Mouse (Mus musculus): Measurements from ENCODE around the gene C9orf72. TPM values are rescaled to one million over a fixed set of nuclear protein-coding genes. Genes with fewer than 3 reads are reported as not detected.

Gene C9orf72
- polyA plus RNA-seq, 1 experiment = 35.8 TPM

DNA sequence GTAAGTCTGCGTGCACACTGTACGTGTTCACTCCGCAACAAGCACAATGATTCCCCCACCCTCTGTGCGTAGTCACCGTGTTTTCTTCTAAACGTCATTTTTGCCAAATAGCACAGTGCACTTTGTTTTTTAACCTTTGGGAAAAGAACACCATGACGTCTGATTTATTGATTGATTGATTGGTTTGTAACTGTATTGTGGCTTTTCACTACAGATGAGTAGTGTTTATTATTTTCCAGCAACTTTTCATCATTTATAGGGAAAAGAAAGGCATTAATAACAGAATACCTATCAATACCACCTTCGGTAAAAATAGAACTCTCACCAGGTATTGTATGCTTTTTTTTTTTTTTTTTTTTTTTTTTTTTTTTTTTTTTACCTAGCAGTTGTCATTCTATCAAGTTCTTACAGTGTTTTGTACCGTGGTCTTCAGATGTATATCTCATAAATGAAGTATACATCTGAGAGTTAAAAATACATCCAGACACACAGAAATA, 569 bp upstream of the C9orf72 start:
- Histone ChIP-seq H3K27me3 (ENCODE audit: control insufficient read depth, insufficient read depth, low read length) (no peaks in the 10 kb centered on the region), H3K4me3 (replicated peaks; ENCODE audit: insufficient read depth, low read depth, low read length) (peak overlapping the region; percentile 94), H3K27ac (ENCODE audit: insufficient read depth, low read length) (peak overlapping the region; percentile 58; the same call in 1 of the 2 replicates), H3K4me1 (ENCODE audit: control insufficient read depth, insufficient read depth, low read length) (peaks cover 2% of the 10 kb centered on the region; the same call in 1 of the 2 replicates)
- TF ChIP-seq CTCF (IDR thresholded peaks at IDR 0.05; ENCODE audit: borderline replicate concordance, insufficient read depth, low read depth, low read length) (no peak), POLR2A (IDR thresholded peaks at IDR 0.05; ENCODE audit: borderline replicate concordance, insufficient read depth, low read length) (no peak)
- no peak for DNase-seq
- WGBS = 7% methylated on average over 9 of the region's 9 CpGs

DNA sequence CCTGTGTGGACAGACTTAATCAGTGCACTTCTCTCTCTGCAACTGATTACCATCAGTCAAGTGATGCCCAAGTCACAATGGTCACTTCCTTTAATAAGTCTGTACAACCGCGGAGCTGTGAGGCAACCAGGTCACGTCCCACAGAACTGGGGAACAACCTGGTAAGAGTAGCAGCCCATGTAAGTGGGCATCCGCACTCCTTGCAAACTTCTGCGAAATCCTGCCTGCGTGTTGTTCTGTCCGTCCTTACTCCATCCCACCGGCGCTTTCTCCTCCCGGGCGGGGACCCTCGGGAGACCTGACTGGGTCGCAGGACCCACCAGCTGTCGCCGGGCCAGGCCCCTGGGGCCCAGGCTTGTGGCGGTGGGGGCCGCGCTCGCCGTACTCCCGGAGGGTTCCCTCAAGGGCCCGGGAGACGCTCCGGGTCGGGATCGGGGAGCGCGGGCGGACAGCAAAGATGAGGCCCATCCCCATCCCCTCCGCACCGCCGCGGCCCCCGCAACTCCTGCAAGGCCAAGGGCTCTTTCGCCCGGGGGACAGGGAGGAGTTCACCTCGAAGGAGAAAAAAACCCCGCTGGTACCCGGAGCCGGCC, 738 bp downstream of the C9orf72 start:
- no peak for DNase-seq
- TF ChIP-seq POLR2A (IDR thresholded peaks at IDR 0.05; ENCODE audit: borderline replicate concordance, insufficient read depth, low read length) = no peak
- TF ChIP-seq CTCF (IDR thresholded peaks at IDR 0.05; ENCODE audit: borderline replicate concordance, insufficient read depth, low read depth, low read length) = no peak
- WGBS = 1% methylated on average over 40 of the region's 40 CpGs

DNA sequence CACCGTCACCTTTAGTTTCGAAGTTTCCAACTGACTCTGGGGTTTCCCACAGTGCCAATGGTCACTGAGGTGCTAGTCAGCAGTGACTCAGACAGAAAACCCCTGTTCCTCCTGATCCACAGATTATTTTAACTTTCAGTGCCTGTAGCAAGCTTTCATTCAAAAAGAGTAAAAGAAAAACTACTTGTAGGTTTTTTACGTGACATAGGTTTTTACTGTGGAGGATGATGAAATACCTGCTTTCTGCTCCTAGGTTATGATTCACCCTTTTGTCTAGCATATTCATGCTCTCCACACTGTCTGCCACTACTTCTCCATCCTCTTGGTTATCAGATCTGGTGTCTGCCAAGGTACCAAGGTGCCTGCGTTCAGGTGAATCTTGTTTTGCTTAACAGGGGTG, 1.9 kb downstream of the C9orf72 start:
- TF ChIP-seq CTCF (IDR thresholded peaks at IDR 0.05; ENCODE audit: borderline replicate concordance, insufficient read depth, low read depth, low read length) (no peak), POLR2A (IDR thresholded peaks at IDR 0.05; ENCODE audit: borderline replicate concordance, insufficient read depth, low read length) (no peak)
- no peak overlapping the region for H3K27ac ChIP-seq (ENCODE audit: insufficient read depth, low read length)
- no peaks in the 10 kb centered on the region for H3K27me3 ChIP-seq (ENCODE audit: control insufficient read depth, insufficient read depth, low read length)
- 90% methylated on average over 4 of the region's 4 CpGs for WGBS
- no peak for DNase-seq
- H3K4me1 ChIP-seq (ENCODE audit: control insufficient read depth, insufficient read depth, low read length) = peaks cover 7% of the 10 kb centered on the region
- no peak overlapping the region for H3K4me3 ChIP-seq (replicated peaks; ENCODE audit: insufficient read depth, low read depth, low read length)

More for the DNA sequence above, 738 bp downstream of the C9orf72 start:
- no peaks in the 10 kb centered on the region for H3K27me3 ChIP-seq (ENCODE audit: control insufficient read depth, insufficient read depth, low read length)
- peak overlapping the region; percentile 37; the same call in 1 of the 2 replicates for H3K27ac ChIP-seq (ENCODE audit: insufficient read depth, low read length)
- peaks cover 4% of the 10 kb centered on the region; the same call in 1 of the 2 replicates for H3K4me1 ChIP-seq (ENCODE audit: control insufficient read depth, insufficient read depth, low read length)
- H3K4me3 ChIP-seq (replicated peaks; ENCODE audit: insufficient read depth, low read depth, low read length) = peak overlapping the region; percentile 97

DNA sequence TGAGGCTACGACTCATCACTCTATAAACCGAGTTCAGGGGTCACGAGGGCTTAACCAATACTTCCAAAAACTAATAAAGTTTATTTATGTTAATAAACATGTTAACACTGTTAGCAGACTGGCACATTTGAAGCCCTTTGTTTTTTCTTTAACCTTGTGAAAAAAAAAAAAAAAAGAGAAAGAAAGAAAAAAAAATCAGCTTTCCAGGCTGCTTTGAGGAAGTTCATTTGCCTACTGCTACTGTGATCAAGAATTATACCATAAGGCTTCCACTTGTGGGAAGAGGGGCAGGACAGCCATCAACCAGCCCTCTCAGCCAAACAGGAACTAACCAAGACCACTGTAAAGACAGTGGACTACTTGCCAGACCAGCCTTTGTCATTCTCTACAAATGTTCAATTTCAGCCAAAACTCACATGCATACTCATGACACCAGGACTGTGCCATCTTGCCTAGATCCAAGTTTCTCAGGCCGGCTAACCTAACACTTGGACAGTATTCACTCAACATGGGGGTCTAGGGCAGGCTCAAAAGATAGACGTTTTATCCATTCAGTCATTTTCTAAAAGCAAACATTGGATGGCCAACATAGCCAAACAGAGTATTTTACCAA, 2.5 kb downstream of the C9orf72 start:
- Histone ChIP-seq H3K27ac (ENCODE audit: insufficient read depth, low read length) (no peak overlapping the region), H3K27me3 (ENCODE audit: control insufficient read depth, insufficient read depth, low read length) (no peaks in the 10 kb centered on the region), H3K4me3 (replicated peaks; ENCODE audit: insufficient read depth, low read depth, low read length) (no peak overlapping the region), H3K4me1 (ENCODE audit: control insufficient read depth, insufficient read depth, low read length) (peaks cover 9% of the 10 kb centered on the region)
- TF ChIP-seq POLR2A (IDR thresholded peaks at IDR 0.05; ENCODE audit: borderline replicate concordance, insufficient read depth, low read length) = no peak
- no peak for TF ChIP-seq CTCF (IDR thresholded peaks at IDR 0.05; ENCODE audit: borderline replicate concordance, insufficient read depth, low read depth, low read length)
- WGBS = 84% methylated on average over 5 of the region's 5 CpGs
- DNase-seq = no peak

DNA sequence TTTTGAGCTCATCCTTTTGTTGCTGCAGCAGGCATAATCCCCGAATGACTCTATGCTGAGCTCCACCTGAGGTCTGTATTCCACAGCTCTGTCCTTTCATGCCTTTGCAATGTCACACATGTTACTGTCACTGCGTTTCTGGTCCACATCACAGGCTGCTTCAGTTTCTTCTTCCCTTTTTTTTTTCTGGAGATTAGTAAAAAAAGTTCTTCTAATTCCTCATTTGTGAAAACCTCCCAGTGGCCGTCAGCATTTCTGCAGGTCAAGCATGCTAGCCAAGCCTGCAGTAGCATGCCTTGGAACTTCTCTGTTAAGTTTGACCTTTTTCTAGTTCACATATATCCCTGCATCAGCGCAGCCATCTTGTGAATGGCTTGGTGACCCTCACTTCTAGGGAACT, 4.1 kb downstream of the C9orf72 start:
- Histone ChIP-seq H3K27me3 (ENCODE audit: control insufficient read depth, insufficient read depth, low read length) (no peaks in the 10 kb centered on the region), H3K4me3 (replicated peaks; ENCODE audit: insufficient read depth, low read depth, low read length) (no peak overlapping the region), H3K27ac (ENCODE audit: insufficient read depth, low read length) (no peak overlapping the region), H3K4me1 (ENCODE audit: control insufficient read depth, insufficient read depth, low read length) (peaks cover 9% of the 10 kb centered on the region)
- 50% methylated on average over 4 of the region's 4 CpGs for WGBS
- no peak for DNase-seq
- TF ChIP-seq CTCF (IDR thresholded peaks at IDR 0.05; ENCODE audit: borderline replicate concordance, insufficient read depth, low read depth, low read length) (no peak), POLR2A (IDR thresholded peaks at IDR 0.05; ENCODE audit: borderline replicate concordance, insufficient read depth, low read length) (no peak)

DNA sequence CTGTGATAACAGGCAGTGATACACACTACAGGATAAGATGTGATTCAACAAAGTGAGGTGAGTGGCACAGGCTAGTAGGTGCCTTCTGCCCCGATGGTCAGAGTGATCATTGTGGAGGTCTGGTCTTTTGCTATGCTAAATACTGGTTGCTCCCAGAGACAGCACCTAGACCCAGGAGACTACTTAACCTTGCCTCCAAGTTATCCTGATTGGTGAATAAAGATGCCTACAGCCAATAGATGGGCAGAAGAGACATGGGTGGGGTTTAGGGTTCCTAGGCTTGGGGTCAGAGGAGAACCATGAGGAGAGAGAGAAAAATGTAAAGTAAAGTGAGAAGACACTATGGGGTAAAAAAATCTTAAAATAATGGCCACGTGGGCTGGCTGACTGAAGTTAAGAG, 4.8 kb downstream of the C9orf72 start:
- H3K4me3 ChIP-seq (replicated peaks; ENCODE audit: insufficient read depth, low read depth, low read length) = no peak overlapping the region
- H3K4me1 ChIP-seq (ENCODE audit: control insufficient read depth, insufficient read depth, low read length) = peaks cover 9% of the 10 kb centered on the region
- WGBS = 37% methylated on average over 2 of the region's 2 CpGs
- DNase-seq = no peak
- no peak overlapping the region for H3K27ac ChIP-seq (ENCODE audit: insufficient read depth, low read length)
- TF ChIP-seq CTCF (IDR thresholded peaks at IDR 0.05; ENCODE audit: borderline replicate concordance, insufficient read depth, low read depth, low read length) (no peak), POLR2A (IDR thresholded peaks at IDR 0.05; ENCODE audit: borderline replicate concordance, insufficient read depth, low read length) (no peak)
- no peaks in the 10 kb centered on the region for H3K27me3 ChIP-seq (ENCODE audit: control insufficient read depth, insufficient read depth, low read length)

DNA sequence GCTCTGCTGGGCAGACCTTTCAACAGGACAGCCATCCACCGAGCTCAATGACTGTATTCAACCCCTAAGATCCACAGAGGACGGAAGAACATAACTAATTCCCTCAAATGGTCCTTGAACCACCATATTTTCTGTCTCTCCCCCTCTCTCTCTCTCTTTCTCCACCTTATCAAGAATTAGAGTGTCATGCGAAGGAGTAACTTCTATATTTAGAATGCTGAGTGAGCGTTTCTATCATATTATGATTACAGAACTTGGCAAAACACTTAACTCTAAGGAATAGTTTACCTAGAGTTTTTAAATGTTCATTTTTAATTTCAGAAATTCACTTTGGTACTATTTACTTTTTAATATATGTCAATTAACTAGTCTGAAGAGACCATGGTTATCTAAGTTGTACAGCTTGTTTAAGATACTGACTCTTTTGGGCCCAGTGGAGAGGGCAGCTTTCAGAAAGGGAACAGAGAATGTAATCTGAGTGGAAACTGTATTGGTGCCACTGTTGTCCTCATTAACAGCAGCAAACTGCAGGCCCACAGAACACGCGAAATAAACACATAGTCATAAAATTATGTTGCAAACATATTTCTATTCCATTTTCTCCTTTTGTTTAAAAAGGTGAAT, 5.8 kb downstream of the C9orf72 start:
- TF ChIP-seq CTCF (IDR thresholded peaks at IDR 0.05; ENCODE audit: borderline replicate concordance, insufficient read depth, low read depth, low read length) (no peak), POLR2A (IDR thresholded peaks at IDR 0.05; ENCODE audit: borderline replicate concordance, insufficient read depth, low read length) (no peak)
- DNase-seq = no peak
- peaks cover 9% of the 10 kb centered on the region for H3K4me1 ChIP-seq (ENCODE audit: control insufficient read depth, insufficient read depth, low read length)
- WGBS = 82% methylated on average over 6 of the region's 6 CpGs
- H3K27ac ChIP-seq (ENCODE audit: insufficient read depth, low read length) = no peak overlapping the region
- H3K27me3 ChIP-seq (ENCODE audit: control insufficient read depth, insufficient read depth, low read length) = no peaks in the 10 kb centered on the region
- H3K4me3 ChIP-seq (replicated peaks; ENCODE audit: insufficient read depth, low read depth, low read length) = no peak overlapping the region

All from cerebellum, adult 2 months (tissue).